Mouse (Mus musculus): ENCODE measurements at regions not wholly inside any gene's neighbourhood (a gene's known extent, or its start where the extent isn't known, plus 50 kb on each side); places are given as distances from the start of the nearest gene placed in this dataset.

DNA sequence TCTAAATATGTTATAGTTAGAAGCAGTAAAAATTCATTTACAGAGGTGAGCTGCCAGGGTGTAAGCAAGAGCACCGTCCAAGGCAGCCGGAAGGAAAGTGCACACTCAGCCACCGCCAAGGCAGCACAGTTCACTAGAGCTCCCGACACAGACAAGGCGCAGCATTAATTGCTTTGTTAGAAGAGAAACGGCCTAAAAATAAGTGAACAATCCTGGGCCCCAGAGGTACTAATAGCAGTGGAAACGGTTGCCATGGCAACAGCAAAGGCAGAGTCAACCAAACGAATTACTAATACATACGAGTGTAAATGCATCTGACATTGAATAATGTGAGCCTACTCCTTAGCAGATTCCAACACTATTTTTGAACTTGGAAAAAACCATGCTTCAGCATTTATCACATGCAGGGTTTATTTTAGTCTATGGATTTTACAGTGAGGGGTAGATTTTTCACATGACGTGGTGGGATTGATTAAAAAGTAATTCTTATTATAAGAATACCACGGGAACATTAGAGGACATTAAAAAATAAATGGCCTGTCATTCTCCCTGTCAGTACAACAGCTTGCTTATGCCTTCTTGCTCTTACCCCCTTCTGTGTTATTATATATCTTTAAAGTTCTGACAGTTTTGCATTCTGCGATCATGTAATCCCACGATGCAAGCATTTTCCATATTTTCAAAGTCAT is 62.5 kb downstream of the Cavin4 start:
- DNase-seq (ENCODE audit: low spot score): peak; percentile 65

DNA sequence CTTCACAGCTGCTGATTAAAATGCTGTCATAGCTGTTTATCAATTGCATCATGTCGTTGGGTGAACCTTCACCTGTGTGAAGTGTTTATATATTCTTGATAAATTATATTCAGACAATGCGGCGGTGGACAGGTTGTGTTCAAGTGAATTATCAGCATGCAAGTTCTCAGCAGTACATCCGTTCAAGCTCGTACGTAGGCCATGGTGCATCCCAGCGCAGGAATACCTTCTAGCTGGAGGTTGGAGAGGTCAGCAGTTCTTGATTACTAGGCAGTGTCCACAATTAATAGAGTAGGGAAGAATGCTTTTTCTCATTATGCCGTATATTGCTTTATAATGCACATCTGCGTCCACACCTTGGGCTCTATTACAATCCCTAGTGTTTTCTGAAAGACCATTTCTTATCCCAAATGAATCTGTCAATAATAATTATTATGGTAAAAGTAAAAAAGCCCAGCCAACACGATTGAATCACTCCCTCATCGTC is 63.1 kb downstream of the Cavin4 start:
- no peak for DNase-seq (ENCODE audit: low spot score)

DNA sequence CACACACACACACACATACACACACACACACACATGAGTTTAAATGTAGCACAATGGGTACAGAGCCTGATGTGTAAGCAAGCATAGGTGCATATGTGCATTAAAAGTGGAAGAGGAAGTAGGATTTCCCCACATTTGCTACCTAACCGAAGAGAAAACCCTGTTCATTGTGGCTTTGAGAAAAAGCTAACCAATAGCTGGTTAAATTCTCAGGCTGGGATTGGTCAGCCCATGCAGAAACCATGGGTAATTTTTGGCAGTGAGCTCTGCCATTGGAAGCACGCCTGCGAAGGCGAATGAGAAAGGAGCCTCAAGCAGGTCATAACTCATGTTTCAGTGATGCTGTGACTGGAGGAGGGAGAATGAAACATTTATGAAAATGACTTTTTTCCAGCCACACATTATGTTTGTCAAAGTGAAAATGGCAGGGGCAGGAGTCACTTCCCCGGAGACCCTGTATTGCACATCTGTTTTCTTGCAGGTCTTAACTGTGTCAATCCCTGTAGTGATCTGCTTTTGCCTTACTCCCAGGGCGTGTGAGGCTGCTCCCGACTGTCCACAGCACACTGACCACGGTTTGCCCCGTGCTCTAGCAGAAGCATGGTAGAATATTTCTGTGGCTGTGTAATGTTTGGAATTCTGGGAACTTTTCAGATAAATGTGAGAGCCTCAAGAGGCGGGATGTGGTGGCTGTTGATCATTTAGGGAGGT is 71.7 kb downstream of the Cavin4 start:
- DNase-seq (ENCODE audit: low spot score): no peak

DNA sequence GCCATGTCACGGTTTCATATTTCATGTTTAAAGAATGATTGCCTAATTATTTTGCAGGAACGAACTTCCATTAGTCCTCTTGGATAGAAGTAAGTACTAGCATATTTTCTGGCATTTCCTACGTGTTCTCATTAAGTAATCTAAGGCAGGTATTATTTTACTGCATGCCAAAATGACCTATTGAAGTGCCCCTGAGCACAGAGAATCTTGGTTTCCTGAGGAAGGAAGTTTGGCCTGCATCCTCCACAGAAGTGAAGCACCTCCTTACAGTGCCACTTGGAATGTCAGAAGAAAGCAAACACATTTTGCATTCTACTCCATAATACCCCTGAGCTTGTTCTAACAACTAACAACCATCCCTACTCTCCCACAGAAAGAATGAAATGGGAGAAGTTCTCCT is 82.9 kb downstream of the Cavin4 start:
- DNase-seq (ENCODE audit: low spot score): no peak

DNA sequence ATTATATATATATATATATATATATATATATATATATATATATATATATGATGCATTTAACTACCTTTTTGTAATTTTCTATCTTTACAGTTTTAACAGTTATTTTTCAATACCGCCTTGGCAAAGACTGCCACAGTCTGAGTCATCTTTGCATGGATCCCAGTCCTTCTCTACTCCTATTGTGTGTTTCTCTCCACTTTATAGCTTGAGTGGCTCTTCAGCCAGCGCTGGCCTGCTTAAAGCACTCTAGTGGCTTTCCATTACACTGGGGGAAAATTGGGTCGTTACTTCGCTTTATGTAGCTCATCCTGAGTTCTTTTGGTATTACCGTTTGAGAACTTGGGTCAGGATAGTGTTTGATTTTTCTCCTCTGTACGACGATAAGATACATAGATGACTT is 86.3 kb downstream of the Cavin4 start:
- DNase-seq (ENCODE audit: low spot score): no peak

DNA sequence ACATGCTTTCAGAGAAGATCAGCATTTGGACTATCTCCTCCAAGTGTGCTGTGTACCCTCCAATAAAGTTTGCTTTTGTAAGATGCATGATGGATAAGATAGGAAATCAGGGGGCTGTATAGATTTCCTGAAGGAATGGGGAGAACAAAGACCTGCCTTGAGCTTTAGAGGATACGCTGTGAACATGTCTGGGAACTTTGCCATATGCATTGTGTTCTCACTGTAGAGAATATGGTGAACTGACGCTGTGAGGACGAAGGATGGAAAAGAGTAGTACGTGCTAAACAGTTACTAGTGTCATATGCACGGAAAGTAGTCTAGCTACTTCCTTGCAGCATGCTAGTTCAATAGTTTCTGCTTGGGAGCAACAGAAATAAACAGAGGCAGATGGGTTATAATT is 86.8 kb downstream of the Cavin4 start:
- DNase-seq (ENCODE audit: low spot score): no peak

DNA sequence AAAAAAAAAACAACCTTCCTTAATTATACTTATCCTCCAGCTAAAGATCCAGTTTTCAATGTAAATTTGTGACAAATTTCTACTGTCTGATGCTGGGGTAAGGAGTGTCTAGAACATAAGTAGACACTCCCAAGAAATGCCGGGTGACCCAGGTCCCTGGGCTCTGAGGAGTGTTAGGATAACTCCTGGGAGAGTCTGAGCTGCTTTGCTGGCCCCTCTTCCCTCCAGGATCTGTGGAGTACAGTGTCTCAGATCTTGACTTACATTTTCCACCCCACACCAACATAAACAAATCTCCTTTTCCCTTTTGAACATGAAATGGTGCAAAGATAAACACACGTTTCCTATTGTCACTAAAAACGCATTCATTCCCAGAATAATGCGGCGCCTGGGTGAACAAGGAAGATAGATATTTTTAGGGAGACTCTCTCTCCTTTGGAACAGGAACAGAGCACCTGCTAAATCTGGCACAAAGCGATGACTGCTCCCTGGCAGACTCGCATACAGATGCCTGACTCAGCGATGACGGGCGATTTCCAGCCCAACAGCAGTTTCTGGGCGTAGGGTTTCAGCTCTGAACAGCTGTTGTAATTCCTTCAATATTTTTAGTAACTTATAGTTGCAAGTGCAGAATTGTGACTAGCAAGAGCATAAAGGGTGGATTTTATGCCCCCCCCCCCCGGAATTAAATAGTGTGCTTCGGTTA is 91.3 kb downstream of the Cavin4 start:
- DNase-seq (ENCODE audit: low spot score): peak; percentile 14

DNA sequence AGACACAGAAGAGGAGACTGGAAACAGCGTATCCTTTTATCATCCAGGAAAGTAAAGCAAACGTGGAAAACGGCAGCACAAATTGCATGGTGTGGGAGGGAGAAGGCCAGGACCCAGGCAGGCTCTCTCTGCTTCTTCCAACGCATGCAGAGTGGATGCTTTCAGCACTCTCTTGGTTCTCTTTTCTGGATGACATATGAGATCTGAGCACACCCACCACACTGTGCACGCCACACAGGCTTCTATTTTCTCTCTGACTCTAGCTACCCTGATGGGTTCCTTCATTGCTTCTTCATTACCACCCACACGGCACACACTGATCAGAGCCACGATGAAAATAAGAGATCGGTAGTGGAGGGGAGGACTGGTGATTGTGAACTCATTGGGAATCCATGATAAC is 97.3 kb downstream of the Cavin4 start:
- no peak for DNase-seq (ENCODE audit: low spot score)

DNA sequence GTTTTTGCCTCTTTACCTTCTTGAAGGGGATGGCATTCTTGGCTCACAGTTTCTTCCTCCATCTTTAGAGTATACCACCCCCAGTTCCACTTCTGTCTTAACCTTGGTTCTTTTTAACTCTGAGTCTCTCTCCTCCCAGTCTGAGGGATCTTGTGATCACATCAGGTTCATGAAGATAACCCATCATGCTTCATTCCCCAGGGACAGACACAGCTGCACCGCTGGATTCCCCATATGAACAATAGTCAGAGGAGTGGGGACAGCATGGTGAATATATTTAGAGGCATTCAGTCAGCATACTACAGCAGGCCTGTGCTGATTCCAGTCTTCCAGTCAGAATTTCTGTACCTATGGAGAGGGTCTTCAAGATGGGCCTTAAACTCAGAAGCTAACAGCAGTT is 103.1 kb downstream of the Cavin4 start:
- DNase-seq (ENCODE audit: low spot score): no peak

DNA sequence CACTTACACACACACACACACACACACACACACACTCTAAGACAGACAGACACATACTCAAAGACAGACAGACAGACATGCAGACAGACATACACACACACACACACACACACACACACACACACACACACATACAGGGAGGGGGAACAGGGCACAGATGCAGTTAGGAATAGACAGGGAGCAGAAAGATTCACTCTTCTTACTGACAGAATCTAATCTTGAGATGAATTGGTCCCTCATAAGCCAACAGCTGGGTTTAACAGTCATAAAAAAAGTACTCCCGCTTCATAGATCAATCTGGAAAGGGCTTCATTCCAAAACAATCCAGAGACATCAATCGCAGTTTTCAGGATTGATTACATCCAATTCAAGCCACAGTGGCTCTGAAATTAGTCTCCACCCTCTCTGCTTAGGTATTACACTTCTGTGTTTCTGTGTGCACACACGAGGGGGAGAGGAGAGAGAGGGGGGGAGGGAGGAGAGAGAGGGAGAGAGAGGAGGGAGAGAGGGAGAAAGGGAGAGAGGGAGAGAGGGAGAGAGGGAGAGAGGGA is 107.2 kb downstream of the Cavin4 start:
- no peak for DNase-seq (ENCODE audit: low spot score)

DNA sequence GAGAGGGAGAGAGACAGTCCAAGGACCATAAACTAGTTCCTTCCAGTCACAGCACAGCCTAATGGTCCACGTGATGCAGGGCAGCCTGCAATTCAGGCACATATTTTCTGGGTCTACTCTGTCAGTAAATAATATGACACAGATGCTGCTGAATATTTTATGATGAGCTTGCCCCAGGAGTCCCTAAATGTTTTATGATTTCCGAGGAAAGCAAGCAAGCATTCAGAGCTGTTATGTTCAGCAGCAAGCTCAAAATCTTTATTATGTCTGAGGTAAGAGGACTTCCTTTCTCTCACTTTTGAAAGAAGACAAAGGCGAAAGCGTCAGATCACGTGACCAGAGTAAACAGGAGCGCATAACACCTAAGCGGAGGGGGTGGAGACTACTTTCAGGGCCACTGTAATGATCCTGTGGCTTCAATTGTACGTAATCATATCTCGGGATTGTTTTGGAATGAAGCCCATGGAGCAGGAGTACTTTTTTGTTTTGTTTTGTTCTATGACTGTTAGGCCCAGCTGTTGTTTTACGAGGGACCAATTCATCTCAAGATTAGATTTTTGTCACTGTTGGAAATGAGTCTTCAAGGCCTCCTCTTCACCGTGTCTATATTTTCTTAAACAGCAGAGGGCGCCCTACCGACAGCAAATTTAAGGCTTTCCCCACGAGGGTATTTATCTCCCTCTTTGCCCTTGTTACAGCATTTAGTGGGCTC is 107.8 kb downstream of the Cavin4 start:
- peak; percentile 78 for DNase-seq (ENCODE audit: low spot score)

DNA sequence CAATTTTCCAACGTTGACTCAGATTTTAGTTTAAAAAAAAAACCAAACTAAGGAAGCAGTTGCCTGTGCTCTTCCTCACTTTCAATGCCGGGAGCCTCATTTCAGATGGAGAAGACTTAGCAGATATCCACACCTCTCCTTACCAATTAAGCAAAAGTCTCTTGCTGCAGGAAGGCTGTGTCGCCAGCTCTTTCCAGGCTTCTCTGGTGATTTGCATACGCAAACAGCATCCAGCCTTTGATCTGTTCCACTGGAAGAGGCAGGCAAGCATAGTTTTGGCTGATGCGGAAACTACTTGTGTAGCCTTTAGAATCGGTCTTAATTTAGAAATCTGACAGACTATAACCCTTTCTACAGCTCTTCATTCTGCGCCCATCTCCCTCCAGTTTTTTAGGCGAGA is 108.5 kb downstream of the Cavin4 start:
- DNase-seq (ENCODE audit: low spot score): no peak

DNA sequence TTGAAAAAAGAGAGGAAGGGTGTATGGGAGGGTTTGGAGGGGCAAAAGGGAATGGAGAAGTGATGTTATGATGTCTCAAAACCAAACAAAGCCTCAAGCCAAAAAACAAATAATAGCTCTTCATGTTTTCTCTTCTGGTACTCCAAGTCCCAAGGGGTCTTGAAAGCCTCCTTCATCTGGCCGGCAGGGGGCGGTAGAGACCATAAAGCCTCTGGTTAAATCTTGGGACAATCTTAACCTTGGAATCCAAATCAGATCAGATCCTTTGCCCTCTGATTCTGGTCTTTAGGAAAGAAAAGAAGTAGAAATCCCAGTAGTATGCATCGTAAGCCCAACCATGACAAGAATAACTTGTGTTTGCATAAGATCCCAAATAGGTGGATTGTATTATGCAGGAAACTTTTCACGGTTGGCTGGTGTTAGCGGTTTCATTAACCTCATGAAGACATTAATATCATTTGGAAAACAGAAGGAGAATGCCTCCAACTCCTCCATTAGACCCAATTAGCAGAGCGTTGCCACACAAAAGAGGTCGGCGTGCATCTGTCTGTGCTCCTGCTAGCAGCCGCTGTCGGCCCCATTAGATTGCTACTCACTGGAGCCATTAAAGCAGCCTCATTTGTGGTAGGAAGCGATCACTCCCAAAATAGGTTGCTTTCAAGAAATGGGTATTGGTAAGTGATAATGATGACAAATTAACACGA is 116.0 kb downstream of the Cavin4 start:
- DNase-seq (ENCODE audit: low spot score): peak; percentile 87

DNA sequence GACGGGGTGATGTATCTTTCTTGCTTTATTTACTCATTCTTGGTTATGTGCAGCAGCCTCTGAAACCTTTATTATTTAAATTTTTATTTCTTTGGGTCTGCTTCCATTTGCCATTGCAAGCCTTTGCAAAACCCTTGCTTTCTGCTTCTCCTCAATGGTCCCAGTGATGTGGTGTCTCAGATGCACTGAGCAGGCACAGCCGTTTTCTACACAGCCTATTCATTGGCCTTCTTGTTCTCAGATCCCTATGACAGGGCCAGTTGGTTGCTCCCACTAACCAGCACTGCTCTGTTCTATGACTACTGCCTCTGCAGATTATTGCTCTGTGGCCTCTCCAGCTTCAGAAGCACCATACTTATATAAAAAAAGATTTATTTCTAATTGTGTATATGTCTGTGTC is 116.6 kb downstream of the Cavin4 start:
- DNase-seq (ENCODE audit: low spot score): no peak

DNA sequence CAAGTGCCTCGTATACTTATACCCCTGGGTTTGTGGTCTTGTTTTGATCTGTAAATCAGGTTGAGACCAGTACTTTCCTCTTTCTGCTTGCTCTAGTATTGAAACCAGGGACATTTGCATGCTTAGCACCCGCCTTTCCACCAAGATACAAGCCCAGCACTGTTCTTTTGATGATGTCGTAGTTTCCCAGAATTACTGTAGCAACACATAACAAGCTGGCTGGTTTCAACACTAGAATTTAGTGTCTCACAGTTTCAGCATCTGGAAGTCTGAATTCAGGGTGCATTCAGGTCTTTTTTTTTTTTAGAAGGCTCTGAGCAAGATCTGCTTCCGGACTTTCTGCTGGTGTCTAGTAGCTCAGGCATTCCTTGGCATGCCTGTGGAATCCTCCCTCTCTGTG is 117.8 kb downstream of the Cavin4 start:
- DNase-seq (ENCODE audit: low spot score): no peak

DNA sequence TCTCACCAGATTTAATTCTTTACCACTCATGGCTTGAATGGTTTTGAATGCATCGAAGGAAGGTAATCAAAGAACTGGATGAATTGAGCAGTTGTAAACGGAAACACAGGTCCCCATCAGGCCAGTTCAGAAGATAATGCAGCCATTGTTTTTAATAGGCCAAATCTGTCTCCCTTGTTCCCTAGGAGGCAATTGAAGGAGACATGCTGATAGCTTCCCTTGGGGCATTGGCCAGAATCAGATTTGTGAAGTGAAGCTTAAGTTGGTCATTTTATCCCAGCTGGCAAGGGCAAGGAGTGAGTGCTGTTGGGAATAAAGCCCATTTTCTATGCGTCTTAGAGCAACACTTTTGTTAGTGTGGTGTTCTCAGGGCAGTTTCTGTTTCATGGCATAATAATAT is 119.4 kb downstream of the Cavin4 start:
- no peak for DNase-seq (ENCODE audit: low spot score)

DNA sequence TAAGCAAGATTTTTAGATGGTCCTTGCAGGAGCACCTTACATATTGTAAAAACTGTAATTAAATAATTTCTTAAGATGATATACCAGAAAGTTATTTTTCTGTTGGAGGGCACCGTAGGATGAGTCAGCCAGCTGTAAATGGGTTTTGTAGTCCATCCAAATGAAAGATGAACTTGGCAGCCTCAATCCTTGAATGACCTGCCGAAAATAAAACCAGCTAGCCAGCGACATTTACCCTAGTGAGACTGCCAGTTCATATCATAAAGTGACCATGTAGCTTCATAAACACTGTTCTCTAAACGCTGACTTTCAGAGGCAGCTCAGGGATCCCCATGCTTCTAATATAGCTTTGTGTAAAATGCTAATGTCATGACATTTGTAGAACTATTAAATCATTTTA is 127.8 kb downstream of the Cavin4 start:
- no peak for DNase-seq (ENCODE audit: low spot score)

DNA sequence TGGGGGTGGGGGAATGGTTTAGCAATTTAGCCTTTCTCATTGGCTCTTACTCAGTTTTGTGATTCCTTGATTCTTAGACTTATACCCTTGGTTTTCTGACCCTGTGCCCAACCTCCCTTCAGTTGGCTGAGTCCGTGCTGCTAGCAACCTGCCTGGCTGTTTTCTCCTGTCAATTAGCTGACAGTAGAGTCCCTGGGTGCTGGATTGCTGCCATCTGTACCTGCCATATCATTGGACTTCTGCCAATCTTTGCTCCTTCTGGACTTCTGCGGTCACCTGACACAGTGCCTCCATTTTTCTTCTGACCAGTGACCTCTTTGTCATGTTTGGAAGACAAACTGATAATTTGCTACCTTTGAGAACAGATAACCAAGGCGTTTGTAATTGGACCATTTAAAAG is 140.5 kb downstream of the Cavin4 start:
- DNase-seq (ENCODE audit: low spot score): no peak

DNA sequence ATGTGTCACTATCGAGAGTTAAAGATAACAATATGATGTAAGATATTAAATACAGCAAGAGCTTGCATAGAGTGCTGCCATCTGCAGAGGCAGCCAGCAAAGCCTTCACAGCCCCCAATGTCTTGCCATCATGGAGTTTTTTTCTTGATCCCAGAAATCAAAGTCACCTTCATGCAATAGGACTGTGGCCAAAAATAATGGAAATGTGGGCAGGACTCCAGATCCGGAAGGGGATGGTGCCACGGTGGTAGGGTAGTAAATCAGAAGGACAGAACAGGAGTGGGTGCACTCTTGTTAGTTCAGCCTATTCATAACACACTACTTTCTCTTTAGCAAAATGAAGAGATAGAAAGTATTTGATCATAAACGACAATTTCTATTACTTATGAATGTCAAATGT is 145.3 kb downstream of the Cavin4 start:
- DNase-seq (ENCODE audit: low spot score): no peak

DNA sequence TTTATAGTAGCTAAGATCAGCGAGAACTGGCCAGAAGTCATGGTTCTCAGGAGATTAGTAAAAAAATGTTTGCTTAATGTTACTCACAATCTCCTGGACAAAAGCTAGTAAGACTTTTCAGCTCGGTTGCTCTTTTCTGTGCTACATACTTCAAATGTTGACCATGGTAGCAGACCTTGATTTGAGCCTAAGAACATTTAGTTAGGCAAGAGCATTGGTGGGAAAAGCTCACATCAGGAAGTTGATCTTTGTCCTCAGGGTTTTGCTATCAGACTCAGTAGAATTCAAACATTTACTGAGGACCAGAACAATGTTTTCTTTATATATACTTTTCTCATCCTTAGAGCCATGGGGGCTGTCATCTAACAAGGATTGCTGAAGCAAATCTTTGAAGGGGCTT is 170.4 kb downstream of the Cavin4 start:
- DNase-seq (ENCODE audit: low spot score): no peak

DNA sequence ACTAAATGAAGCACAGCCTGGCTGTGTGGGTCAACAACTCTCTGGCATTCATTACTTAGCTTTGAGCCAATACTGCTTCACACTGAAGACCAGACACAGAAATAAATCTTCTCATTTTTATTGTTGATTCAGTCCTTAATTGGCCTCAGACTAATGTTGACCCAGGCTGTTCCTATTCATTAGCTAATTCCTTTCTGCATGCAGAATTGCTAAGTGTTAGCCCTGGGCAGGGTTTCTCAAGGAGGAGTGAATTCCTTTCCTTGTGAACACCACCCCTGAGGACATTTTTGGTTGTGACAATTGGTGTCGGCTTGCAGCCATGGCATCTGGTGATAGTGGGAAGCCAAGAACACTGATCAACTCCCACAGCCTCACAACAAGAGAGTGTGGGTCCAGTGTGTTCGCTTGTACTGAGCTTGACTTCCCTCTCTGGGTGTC is 179.5 kb downstream of the Cavin4 start:
- DNase-seq (ENCODE audit: low spot score): peak; percentile 22

DNA sequence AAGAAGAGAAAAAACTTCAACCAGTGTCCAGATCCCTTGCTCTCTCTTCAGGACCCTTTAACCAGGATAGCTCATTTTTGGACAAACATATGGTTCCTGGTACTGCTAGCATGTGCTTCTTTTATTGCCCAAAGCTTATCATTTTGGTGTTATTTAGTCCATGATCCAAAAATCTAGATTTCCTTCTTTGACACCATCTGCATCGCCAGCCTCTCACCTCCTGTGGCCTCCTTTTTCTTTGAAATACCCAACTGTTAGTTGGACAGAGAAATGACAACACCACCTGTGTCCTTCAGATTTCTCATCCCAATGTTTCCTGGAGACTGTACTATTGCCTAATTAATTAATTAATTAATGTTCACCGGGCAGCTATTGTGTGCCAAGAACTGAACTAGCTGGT is 188.0 kb upstream of the Plppr1 start:
- no peak for DNase-seq (ENCODE audit: low spot score)

Data from embryo, embryonic 10.5 days (tissue).